Mouse (Mus musculus): ENCODE measurements around the gene Bard1. TPM values are rescaled to one million over a fixed set of nuclear protein-coding genes. Genes with fewer than 3 reads are reported as not detected.

The Bard1 gene
- 1.0 and 1.4 TPM in 2 replicates for polyA plus RNA-seq (2015; fragmentation: Nextera tagmentation; extraction: Ambion mirVana)

DNA sequence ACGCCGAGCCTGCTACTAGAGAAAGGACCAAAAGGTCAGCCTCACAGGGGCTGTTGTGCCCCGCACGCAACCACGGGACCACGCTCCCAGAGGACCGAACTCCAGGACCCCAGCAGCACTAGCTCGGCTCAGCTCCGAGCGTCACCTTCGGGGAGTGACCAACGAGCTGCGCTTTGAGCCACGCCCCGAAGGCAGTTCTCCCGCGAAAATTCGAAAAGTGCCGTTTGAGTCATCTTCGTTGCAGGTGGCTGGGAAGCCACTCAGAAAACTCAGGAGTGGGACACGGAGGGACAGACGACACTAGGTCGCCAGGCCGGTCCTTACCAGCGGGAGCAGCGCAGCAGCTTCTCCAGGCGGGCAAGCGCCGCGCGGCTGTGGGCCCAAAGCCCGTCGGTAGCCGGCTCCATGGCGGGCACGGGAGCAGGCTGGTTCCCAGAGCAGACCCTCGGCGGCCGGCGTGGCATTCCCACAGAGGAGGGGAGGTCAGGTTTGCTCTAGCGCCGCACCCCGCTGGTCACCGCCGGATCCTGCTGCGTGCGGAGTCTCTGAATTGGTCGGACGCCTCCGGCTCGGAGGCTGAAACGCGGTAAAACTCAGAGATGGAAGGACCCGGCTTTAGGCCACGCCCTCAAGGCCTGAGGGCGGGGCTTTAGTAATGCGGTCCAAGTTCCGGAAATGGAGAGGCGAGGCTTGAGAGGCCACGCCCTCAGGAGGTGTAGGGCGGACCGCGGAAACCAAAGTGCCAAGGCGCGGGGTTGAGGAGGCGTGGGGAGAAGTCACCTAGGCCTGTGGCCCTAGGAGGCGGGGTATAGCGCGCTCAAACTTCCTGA lies at the start of gene Bard1:
Gene Bard1, minus strand, starts transcription at position 803 of the 830 bp plus-strand sequence.
- H3K9me3 ChIP-seq (replicated peaks; ENCODE audit: low read length): no peaks in the 10 kb centered on the region
- TF ChIP-seq CTCF (IDR thresholded peaks at IDR 0.05; ENCODE audit: low read depth): peak; percentile 6; the same call in 1 of the 2 replicates
- ATAC-seq (replicated peaks; ENCODE audit: low FRiP score, low read depth) (peak; percentile 99), DNase-seq (ENCODE audit: low spot score) (peak; percentile 98)
- H3K4me1 ChIP-seq (replicated peaks; ENCODE audit: insufficient read depth, low read length): no peaks in the 10 kb centered on the region
- H3K27ac ChIP-seq: peak within 1 kb of the TSS; percentile 67
- H3K27me3 ChIP-seq (ENCODE audit: insufficient read depth, low read length): no peaks in the 10 kb centered on the region
- H3K9ac ChIP-seq (ENCODE audit: low read depth, low read length): peak within 1 kb of the TSS; percentile 65
- WGBS: under 1% methylated on average over 69 of the region's 69 CpGs
- H3K4me2 ChIP-seq (ENCODE audit: low read length): peak within 1 kb of the TSS; percentile 87
- peak within 1 kb of the TSS; percentile 87 for H3K4me3 ChIP-seq (replicated peaks; ENCODE audit: low read depth, low read length)
- no peaks in the 10 kb centered on the region for H3K36me3 ChIP-seq (ENCODE audit: insufficient read depth, low read length)

- no peak overlapping the region for H3K27ac ChIP-seq
- ATAC-seq (replicated peaks; ENCODE audit: low FRiP score, low read depth): no peak
- H3K36me3 ChIP-seq (ENCODE audit: insufficient read depth, low read length): no peaks in the 10 kb centered on the region
- H3K9me3 ChIP-seq (replicated peaks; ENCODE audit: low read length): no peaks in the 10 kb centered on the region
- no peak overlapping the region for H3K9ac ChIP-seq (ENCODE audit: low read depth, low read length)
- H3K4me2 ChIP-seq (ENCODE audit: low read length): no peak overlapping the region
- 80% methylated on average over 4 of the region's 4 CpGs for WGBS
- no peak for DNase-seq (ENCODE audit: low spot score)
- H3K4me1 ChIP-seq (replicated peaks; ENCODE audit: insufficient read depth, low read length): no peaks in the 10 kb centered on the region
- no peaks in the 10 kb centered on the region for H3K27me3 ChIP-seq (ENCODE audit: insufficient read depth, low read length)
- H3K4me3 ChIP-seq (replicated peaks; ENCODE audit: low read depth, low read length): no peak overlapping the region
- TF ChIP-seq CTCF (IDR thresholded peaks at IDR 0.05; ENCODE audit: low read depth): no peak
Observed at GRCm38 (mm10) chr1:71127171-71127570, 24.2 kb upstream of the Bard1 start.

DNA sequence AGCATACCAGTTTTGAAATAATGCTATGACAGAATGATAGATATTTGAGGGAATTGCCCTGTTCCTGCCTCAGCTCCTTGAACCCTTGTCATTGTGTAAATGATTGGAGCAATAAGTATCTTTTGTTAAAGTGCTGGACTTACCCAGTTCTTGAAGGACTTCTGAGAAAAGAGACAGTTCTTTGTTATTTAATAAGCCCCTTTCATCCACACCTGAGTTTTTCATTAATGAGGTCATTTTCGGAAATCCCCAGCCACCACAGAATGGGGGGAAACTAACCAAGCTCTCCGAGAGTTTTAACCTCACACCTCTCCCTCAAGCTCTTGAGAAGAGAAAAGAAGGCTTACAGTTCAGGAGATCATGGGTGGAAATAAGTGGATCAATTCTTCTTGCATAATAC lies 15.6 kb upstream of the Bard1 start:
- no peaks in the 10 kb centered on the region for H3K9me3 ChIP-seq (replicated peaks; ENCODE audit: low read length)
- no peak overlapping the region for H3K4me2 ChIP-seq (ENCODE audit: low read length)
- H3K4me1 ChIP-seq (replicated peaks; ENCODE audit: insufficient read depth, low read length): no peaks in the 10 kb centered on the region
- no peak for TF ChIP-seq CTCF (IDR thresholded peaks at IDR 0.05; ENCODE audit: low read depth)
- 84% methylated on average over 2 of the region's 2 CpGs for WGBS
- H3K9ac ChIP-seq (ENCODE audit: low read depth, low read length): no peak overlapping the region
- H3K4me3 ChIP-seq (replicated peaks; ENCODE audit: low read depth, low read length): no peak overlapping the region
- H3K27ac ChIP-seq: no peak overlapping the region
- no peaks in the 10 kb centered on the region for H3K36me3 ChIP-seq (ENCODE audit: insufficient read depth, low read length)
- ATAC-seq (replicated peaks; ENCODE audit: low FRiP score, low read depth) (no peak), DNase-seq (ENCODE audit: low spot score) (no peak)
- H3K27me3 ChIP-seq (ENCODE audit: insufficient read depth, low read length): no peaks in the 10 kb centered on the region

DNA sequence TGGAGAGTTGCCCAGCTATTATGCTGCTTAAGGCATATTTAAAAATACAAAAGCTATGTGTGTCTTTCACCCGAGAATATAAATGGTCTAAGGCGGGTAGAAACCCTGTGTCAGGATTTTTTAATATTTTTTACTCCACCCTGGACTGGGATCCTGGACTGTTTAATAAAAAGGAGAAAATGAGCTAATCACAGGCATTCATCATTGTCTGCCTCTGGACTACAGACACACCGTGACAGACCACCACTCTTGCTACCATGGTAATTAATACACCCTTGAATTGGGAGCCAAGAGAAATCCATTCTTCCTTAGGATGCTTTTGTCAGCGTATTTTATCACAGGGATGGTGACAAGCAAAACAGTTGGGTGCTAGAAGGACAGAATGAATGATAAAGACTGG lies 14.3 kb upstream of the Bard1 start:
- Histone ChIP-seq H3K9ac (ENCODE audit: low read depth, low read length) (no peak overlapping the region), H3K36me3 (ENCODE audit: insufficient read depth, low read length) (no peaks in the 10 kb centered on the region), H3K27me3 (ENCODE audit: insufficient read depth, low read length) (no peaks in the 10 kb centered on the region), H3K4me3 (replicated peaks; ENCODE audit: low read depth, low read length) (no peak overlapping the region), H3K9me3 (replicated peaks; ENCODE audit: low read length) (no peaks in the 10 kb centered on the region), H3K4me2 (ENCODE audit: low read length) (no peak overlapping the region), H3K27ac (no peak overlapping the region), H3K4me1 (replicated peaks; ENCODE audit: insufficient read depth, low read length) (no peaks in the 10 kb centered on the region)
- ATAC-seq (replicated peaks; ENCODE audit: low FRiP score, low read depth) (no peak), DNase-seq (ENCODE audit: low spot score) (no peak)
- no peak for TF ChIP-seq CTCF (IDR thresholded peaks at IDR 0.05; ENCODE audit: low read depth)
- WGBS: 72% methylated on average over 4 of the region's 4 CpGs

DNA sequence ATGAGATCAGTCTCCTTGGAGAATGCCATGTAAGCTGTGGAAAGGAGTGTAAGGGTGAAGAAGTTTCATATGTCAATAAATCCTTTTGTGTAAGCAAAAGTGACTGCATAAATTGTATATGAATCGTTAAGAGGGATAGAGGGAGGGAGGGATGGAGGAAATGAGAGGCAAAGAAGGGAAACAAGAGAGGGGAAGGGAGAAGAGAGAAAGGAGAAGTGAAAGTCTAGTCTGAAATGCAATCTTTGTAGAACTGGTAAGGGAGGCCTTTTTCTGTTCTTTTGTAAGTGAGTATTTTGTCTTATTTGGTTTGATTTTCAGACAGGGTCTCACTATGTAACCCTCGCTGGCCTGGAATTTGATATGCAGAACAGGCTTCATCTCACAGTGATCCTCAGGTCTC lies 12.8 kb upstream of the Bard1 start:
- Histone ChIP-seq H3K4me3 (replicated peaks; ENCODE audit: low read depth, low read length) (no peak overlapping the region), H3K9ac (ENCODE audit: low read depth, low read length) (no peak overlapping the region), H3K27ac (no peak overlapping the region), H3K4me2 (ENCODE audit: low read length) (no peak overlapping the region), H3K9me3 (replicated peaks; ENCODE audit: low read length) (no peaks in the 10 kb centered on the region), H3K4me1 (replicated peaks; ENCODE audit: insufficient read depth, low read length) (no peaks in the 10 kb centered on the region), H3K27me3 (ENCODE audit: insufficient read depth, low read length) (no peaks in the 10 kb centered on the region), H3K36me3 (ENCODE audit: insufficient read depth, low read length) (no peaks in the 10 kb centered on the region)
- no peak for TF ChIP-seq CTCF (IDR thresholded peaks at IDR 0.05; ENCODE audit: low read depth)
- ATAC-seq (replicated peaks; ENCODE audit: low FRiP score, low read depth) (no peak), DNase-seq (ENCODE audit: low spot score) (peak; percentile 4)
- WGBS: 29% methylated on average over 2 of the region's 2 CpGs

DNA sequence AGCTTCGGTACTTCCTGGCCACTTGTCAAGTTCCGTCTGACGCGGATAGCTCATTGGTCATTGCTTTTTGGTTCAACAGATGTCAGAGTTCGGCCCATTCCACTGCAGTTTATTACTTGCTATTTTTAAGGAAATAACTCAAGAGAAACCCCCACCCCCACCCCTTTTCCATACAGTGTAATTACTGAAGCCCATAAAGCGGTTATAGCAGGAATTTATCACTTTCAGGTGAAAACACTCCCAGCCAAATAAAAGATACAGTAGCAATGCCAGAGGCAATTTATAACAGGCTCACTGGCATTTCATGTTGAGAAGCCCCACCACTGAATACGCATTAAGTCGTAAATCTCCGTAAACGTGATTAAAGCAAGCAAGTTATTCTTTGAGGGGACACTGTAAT lies 6.9 kb upstream of the Bard1 start:
- TF ChIP-seq CTCF (IDR thresholded peaks at IDR 0.05; ENCODE audit: low read depth): no peak
- ATAC-seq (replicated peaks; ENCODE audit: low FRiP score, low read depth): no peak
- WGBS: 25% methylated on average over 10 of the region's 10 CpGs
- Histone ChIP-seq H3K27me3 (ENCODE audit: insufficient read depth, low read length) (no peaks in the 10 kb centered on the region), H3K4me2 (ENCODE audit: low read length) (peak overlapping the region; percentile 21), H3K9ac (ENCODE audit: low read depth, low read length) (no peak overlapping the region), H3K27ac (no peak overlapping the region), H3K9me3 (replicated peaks; ENCODE audit: low read length) (no peaks in the 10 kb centered on the region), H3K36me3 (ENCODE audit: insufficient read depth, low read length) (no peaks in the 10 kb centered on the region), H3K4me3 (replicated peaks; ENCODE audit: low read depth, low read length) (no peak overlapping the region), H3K4me1 (replicated peaks; ENCODE audit: insufficient read depth, low read length) (no peaks in the 10 kb centered on the region)
- peak; percentile 59 for DNase-seq (ENCODE audit: low spot score)
